Mouse (Mus musculus) monocyte, adult 2 months (primary cell): ENCODE results near the gene Mapk12.

Experiments used
- DNase-seq, 2 experiments: peaks; one replicate each; pipeline ENCODE4 v3.0.0; 2022; ENCODE audit warnings: low spot score in 2 of 2, low read depth in 1 of 2

The Mapk12 gene

GRCm38 (mm10) chr15:89171526-89172051 lies 31.1 kb upstream of the Mapk12 start:
- no peak for DNase-seq

DNA sequence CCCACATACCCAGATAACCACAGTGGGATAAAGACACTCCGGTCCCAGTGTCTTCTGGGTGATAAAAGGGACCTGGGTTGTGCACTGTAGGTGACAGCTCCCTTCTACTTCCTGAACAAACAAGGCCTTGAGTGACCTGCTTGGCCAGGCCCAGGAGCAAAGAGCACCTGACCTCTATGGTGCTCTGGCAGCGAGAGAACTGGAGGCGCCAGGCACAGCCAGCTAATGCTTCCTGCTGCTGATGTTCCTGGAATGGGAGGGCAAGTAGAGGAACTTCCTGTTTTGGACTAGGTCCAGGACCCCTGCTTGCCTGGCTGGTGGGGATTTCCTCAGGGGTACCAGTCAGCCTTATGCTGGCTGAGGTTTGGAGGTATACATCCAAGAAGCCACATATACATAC lies 29.6 kb upstream of the Mapk12 start:
- no peak for DNase-seq

GRCm38 (mm10) chr15:89169431-89169830 lies 28.9 kb upstream of the Mapk12 start:
- no peak for DNase-seq

GRCm38 (mm10) chr15:89168922-89169321 lies 28.4 kb upstream of the Mapk12 start:
- no peak for DNase-seq

DNA sequence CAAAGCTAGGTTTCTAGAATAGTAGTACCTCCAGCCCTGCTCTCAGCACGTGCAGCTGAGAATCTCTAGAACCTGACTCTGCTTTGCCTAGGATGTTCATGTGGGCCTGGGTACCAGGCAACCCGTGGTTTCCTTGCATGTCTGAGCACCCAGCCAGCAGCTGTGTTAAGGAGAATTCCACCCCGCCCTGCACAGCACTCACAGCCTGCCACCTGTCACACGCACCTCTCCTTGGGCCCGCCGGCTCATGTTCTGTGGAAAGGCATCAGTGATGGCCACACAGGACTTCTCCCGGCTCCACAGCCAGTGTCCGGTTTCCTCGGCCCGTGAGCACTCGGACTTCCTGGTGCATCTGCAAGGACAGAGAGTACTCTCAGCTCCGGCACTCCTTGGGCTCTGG lies 25.0 kb upstream of the Mapk12 start:
- DNase-seq, result no peak

DNA sequence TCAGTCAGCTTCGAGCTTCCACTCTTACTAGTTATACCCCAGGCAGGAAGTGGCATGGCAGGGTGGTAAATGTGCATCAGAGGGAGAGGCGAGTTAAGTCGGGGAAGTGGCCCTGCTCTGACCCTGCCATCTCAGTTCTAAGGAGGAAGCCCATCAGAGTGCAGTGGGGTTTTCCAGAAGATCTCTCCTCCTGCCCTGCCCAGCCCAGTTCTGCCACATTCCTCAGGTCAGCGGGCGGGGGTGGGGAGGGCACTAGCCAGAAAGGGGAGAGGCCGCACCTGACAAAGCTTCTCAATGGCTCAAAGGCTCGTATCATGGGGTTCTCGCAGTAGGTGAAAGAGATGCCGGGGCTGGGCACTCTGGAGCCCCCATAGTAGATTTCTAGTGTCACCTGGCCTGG lies 20.9 kb upstream of the Mapk12 start:
- no peak for DNase-seq

GRCm38 (mm10) chr15:89158516-89158915 lies 18.0 kb upstream of the Mapk12 start:
- no peak for DNase-seq

- DNase-seq, result peak in 1 of 2 experiments; percentile 45
Measured at GRCm38 (mm10) chr15:89157954-89158353, 17.5 kb upstream of the Mapk12 start.

DNA sequence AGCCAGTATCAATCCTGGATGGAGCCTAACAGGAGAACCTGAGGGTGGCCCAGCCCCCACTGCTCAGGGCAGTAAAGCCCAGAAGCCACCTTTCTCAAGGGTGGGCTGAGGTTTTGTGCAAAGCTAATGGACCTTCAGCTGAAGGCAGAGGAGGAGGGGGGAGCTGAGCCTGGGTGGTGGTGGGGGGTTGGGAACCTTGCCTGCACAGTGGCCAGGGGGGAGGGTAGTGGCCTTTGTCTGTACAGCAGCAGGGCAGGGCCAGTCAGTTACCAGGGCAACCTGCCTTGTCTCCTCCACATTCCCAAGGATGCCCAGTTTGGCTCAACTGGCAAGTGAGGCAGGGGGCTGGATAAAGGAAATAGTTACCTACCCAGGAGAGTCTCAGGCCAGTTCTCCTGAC lies 11.8 kb upstream of the Mapk12 start:
- no peak for DNase-seq

DNA sequence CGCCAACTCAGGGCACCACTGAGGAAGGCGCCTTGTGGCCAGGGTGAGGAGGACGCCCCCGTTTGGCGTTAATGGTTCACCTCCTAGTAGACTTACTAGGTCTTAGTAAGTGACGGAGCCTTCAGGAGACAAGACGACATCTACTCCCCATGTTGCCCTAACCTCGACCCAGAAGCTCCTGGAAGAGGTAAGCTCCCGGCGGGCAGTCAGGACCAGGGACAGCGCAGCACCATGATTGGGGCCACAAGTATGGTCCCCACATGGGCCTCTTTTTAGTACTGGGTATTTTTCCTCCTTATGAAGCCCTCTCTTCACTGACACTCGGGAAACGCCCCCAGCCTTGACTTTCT lies 9.5 kb upstream of the Mapk12 start:
- no peak for DNase-seq

- no peak for DNase-seq
Measured at GRCm38 (mm10) chr15:89149271-89150040, 9.0 kb upstream of the Mapk12 start, which contains the start of gene Mapk11. Gene Mapk11, minus strand, starts transcription at chr15:89149628.

GRCm38 (mm10) chr15:89148496-89149270 lies 8.2 kb upstream of the Mapk12 start:
- DNase-seq, result no peak

DNA sequence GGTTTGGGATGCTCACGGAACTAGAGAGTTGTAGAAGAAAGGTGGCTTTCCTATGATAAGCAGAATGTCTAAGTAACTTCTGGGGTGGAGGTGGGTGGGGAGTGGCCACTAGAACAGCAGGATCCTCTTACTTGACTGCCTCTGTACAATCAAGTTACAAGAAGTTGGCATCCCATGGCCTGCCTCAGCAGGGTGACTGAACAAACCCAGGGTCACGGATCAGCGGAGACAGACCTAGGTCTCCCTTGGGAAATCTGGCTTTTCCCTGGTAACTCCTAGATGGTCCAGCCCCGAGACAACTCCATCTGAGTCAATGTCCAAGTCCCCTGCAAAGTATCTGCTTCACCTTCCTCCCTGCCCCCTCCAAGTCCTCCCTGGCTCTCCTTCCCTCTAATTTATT lies 7.4 kb upstream of the Mapk12 start:
- DNase-seq, result no peak

GRCm38 (mm10) chr15:89147456-89147855 lies 7.0 kb upstream of the Mapk12 start:
- DNase-seq, result no peak

- DNase-seq, result no peak
Measured at GRCm38 (mm10) chr15:89147024-89147423, 6.5 kb upstream of the Mapk12 start.

DNA sequence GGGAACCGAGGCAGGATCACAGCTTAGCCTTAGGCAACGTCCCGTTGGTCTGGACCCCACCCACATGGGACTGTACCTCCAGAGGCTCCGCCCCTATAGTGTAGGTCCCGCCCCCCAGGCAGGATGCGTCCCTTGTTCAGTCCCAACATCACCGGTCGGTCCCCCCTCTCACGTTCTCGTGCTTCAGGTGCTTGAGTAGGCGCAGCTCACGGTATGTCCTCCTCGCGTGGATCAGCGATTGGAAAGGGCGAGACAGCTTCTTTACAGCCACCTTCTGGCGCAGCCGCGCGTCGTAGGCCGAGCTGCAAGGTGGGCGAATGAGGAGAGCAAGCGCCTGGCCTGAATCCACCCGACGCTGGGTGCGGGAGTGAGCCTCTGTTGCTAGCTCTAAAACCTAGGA lies 6.0 kb upstream of the Mapk12 start:
- DNase-seq, result no peak

DNA sequence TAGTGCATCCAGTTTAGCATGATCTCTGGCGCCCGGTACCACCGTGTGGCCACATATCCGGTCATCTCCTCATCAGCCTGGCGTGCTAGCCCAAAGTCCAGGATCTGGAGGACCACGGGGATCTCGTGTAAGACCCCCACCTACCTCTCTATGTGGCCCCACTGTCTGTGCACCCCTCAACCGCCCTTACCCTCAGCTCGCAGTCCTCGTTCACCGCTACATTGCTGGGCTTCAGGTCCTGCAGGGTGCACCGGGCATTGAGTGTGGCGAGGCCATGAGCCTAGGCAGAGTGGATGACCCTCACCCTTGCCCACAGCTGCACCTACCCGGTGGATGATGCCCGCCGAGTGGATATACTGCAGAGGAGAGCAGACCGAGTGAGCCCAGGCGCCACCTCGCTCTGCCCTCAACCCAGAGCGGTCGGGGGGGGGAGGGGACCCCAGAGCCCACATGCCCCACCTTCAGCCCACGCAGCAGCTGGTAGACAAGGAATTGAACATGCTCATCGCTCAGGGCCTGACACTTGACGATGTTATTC lies 5.4 kb upstream of the Mapk12 start:
- no peak for DNase-seq

GRCm38 (mm10) chr15:89144965-89145364 lies 4.5 kb upstream of the Mapk12 start:
- no peak for DNase-seq

DNA sequence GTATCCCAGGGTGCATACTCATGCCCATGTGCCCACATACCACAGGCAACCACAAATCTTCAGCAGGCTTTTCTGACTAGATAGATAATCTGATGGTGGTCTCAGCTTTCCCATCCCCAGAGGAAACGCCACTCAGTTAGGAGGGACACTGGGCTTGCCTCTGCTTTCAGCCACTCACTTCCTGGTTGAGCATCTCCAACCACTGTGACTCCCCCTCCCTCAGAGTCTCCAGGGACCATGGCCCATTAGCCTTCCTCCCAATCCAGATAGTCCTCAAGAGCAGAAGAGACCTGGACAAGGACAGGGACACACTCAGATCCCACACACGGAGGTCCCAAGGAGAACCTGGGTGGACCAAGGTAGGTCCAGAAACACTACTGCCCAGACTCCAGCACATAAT lies 2.6 kb upstream of the Mapk12 start:
- no peak for DNase-seq

GRCm38 (mm10) chr15:89141905-89142304 lies 1.4 kb upstream of the Mapk12 start:
- no peak for DNase-seq

DNA sequence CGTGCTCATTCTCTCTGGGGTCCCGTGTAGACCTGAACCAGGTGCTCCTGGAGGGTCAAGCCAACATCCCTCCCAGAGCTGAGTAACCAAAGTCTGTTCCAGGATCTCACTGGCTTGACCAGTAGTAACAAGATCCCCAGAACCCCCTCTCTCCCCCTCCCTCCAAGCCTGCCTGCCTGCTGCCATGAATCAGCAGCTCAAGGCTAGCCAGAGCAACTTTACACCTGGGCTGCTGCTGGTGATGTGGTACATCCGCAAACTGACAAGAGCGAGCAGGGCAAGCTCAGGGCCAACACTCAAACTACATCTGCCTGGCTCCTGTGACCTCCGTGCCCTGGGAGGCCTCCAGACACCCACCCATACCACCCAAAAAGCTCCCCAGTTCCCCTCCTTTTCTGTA lies 940 bp upstream of the Mapk12 start:
- DNase-seq, result no peak

DNA sequence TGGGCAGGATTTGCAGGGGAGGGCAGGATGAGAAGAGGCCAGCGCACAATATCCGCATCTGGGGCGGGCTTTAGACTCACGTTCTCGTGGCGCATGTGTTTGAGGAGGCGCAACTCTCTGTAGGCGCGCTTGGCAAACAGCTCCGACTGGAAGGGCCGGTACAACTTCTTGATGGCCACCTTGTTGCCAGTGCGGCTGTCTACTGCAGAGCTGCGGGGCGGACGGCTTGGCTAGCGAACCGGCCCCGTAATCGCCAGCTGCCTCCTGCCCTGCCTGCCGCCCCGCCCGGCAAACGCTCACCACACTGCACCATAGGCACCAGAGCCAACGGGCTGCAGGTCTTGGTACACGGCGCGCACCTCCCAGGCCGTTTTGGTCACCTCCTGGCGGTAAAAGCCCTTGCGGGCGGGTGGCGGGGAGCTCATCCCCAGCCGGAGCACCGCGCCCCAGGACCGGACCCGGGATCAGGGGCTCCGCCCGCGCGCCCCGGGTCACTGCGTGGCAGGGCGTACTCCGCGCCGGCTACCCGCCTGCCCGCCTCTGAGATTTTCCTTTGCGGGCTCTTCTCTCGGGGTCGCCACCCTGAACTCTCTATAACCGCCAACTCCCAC lies 350 bp downstream of the Mapk12 start:
- DNase-seq, result no peak
